ENCODE assay signal across 13 mouse cellular contexts in genomic region chr6:71911686-71912450, GRCm38 (mm10). TPM values are rescaled to one million over a fixed set of nuclear protein-coding genes. Genes with fewer than 3 reads are reported as not detected.
DNase-seq lines count a peak whose midpoint lies in the region; ATAC-seq and TF ChIP-seq lines count a peak whose summit lies in the region.
"Had no signal": no experiment of that assay in that cellular context is flagged by ENCODE, and none has a peak within 500 bp of the region (broad histone marks: within the 10 kb centered on the region; RNA-seq: fewer than 3 reads in every experiment).

No protein-coding gene starts in this region.

- intact Hi-C loops in gastrocnemius, adult 2 months (cut with DNase I), result no loop called here
- intact Hi-C loops in gastrocnemius, postnatal 14 days (cut with DNase I; ENCODE audit: low total_unique reads), result no loop called here

- H3K4me1 ChIP-seq in liver, adult 2 months (ENCODE audit: control insufficient read depth, insufficient read depth, low read length), result peaks cover 18% of the 10 kb centered on the region
- peaks cover 3% of the 10 kb centered on the region for H3K4me1 ChIP-seq in stomach, embryonic 16.5 days (ENCODE audit: control insufficient read depth, insufficient read depth, low read length)
- H3K4me1 ChIP-seq in forebrain, embryonic 14.5 days (ENCODE audit: control insufficient read depth, insufficient read depth, low read length), result peaks cover 3% of the 10 kb centered on the region; the same call in 1 of the 2 replicates

- H3K9ac ChIP-seq in liver, adult 2 months (ENCODE audit: low read depth, low read length), result no peak overlapping the region
- no peak overlapping the region for H3K9ac ChIP-seq in stomach, embryonic 16.5 days (ENCODE audit: low read length)
- H3K9ac ChIP-seq in forebrain, embryonic 14.5 days (ENCODE audit: low read length), result no peak overlapping the region
- H3K9ac ChIP-seq: hindbrain, embryonic 14.5 days; limb, embryonic 15.5 days had no signal

- no peak overlapping the region for H3K4me3 ChIP-seq in gastrocnemius, adult 2 months
- H3K4me3 ChIP-seq in liver, adult 2 months (ENCODE audit: insufficient read depth, low read depth, low read length), result no peak overlapping the region
- H3K4me3 ChIP-seq in stomach, embryonic 16.5 days (replicated peaks; ENCODE audit: low read length), result no peak overlapping the region
- no peak overlapping the region for H3K4me3 ChIP-seq in forebrain, embryonic 14.5 days (ENCODE audit: low read depth, low read length)
- H3K4me3 ChIP-seq: limb, embryonic 15.5 days had no signal

- peak; percentile 29 for DNase-seq in gastrocnemius, adult 2 months
- DNase-seq in gastrocnemius, postnatal 14 days, result no peak
- peak; percentile 70 to 75 for DNase-seq in adrenal gland, postnatal 36 days
- peak; percentile 83 for DNase-seq in liver, adult 2 months (ENCODE audit: extremely low read depth, low read depth, low spot score)
- DNase-seq in layer of hippocampus, postnatal 10 days (ENCODE audit: low spot score in 2 of 2), result no peak
- DNase-seq in T-cell, adult 2 months (ENCODE audit: low spot score), result no peak
- no peak for DNase-seq in forebrain, embryonic 14.5 days (ENCODE audit: low spot score)
- DNase-seq: cerebellum, postnatal 25 days; kidney, adult 18-20 months; right cerebral cortex, postnatal 14 days had no signal

- 19% methylated on average over 5 of the region's 5 CpGs for WGBS in liver, adult 2 months
- 52% methylated on average over 5 of the region's 5 CpGs for WGBS in stomach, embryonic 16.5 days
- WGBS in forebrain, embryonic 14.5 days, result 90% methylated on average over 5 of the region's 5 CpGs

- H3K27me3 ChIP-seq in liver, adult 2 months (ENCODE audit: control insufficient read depth, insufficient read depth, low read length), result no peaks in the 10 kb centered on the region
- H3K27me3 ChIP-seq in stomach, embryonic 16.5 days (ENCODE audit: control insufficient read depth, insufficient read depth, low read length), result no peaks in the 10 kb centered on the region
- no peaks in the 10 kb centered on the region for H3K27me3 ChIP-seq in forebrain, embryonic 14.5 days (replicated peaks; ENCODE audit: control insufficient read depth, insufficient read depth, low read length)
- H3K27me3 ChIP-seq: limb, embryonic 15.5 days had no signal

- H3K36me3 ChIP-seq in liver, adult 2 months (ENCODE audit: control insufficient read depth, insufficient read depth, low read length), result peaks cover 24% of the 10 kb centered on the region
- H3K36me3 ChIP-seq in stomach, embryonic 16.5 days (ENCODE audit: control insufficient read depth, insufficient read depth, low read length), result no peaks in the 10 kb centered on the region
- peaks cover 22% of the 10 kb centered on the region for H3K36me3 ChIP-seq in forebrain, embryonic 14.5 days (ENCODE audit: control insufficient read depth, insufficient read depth, low read length)

- H3K9me3 ChIP-seq in stomach, embryonic 16.5 days (replicated peaks; ENCODE audit: control insufficient read depth, low read length), result no peaks in the 10 kb centered on the region
- H3K9me3 ChIP-seq in forebrain, embryonic 14.5 days (replicated peaks; ENCODE audit: control insufficient read depth, low read length), result no peaks in the 10 kb centered on the region
- H3K9me3 ChIP-seq: limb, embryonic 15.5 days had no signal

- TF ChIP-seq POLR2A in liver, adult 2 months (IDR thresholded peaks at IDR 0.05; ENCODE audit: extremely low read depth, insufficient read depth, low read length), result no peak

- no peak for TF ChIP-seq CTCF in gastrocnemius, adult 2 months (IDR thresholded peaks at IDR 0.05)
- no peak for TF ChIP-seq CTCF in liver, adult 2 months (IDR thresholded peaks at IDR 0.05; ENCODE audit: low read depth, low read length)

- no peak for ATAC-seq in stomach, embryonic 16.5 days (ENCODE audit: insufficient read depth, low FRiP score)
- ATAC-seq in forebrain, embryonic 14.5 days, result no peak

- peaks cover 6% of the 10 kb centered on the region; the same call in 1 of the 2 replicates for H3K79me2 ChIP-seq in liver, adult 2 months (ENCODE audit: control insufficient read depth, insufficient read depth, low read length)

- no peak overlapping the region for H3K4me2 ChIP-seq in stomach, embryonic 16.5 days (ENCODE audit: low read depth, low read length)
- no peak overlapping the region for H3K4me2 ChIP-seq in forebrain, embryonic 14.5 days (ENCODE audit: low read length)
- H3K4me2 ChIP-seq: hindbrain, embryonic 14.5 days; limb, embryonic 15.5 days had no signal

- peak overlapping the region; percentile 73 for H3K27ac ChIP-seq in gastrocnemius, adult 2 months
- H3K27ac ChIP-seq in liver, adult 2 months (replicated peaks; ENCODE audit: insufficient read depth, low read depth, low read length), result peak overlapping the region; percentile 76
- H3K27ac ChIP-seq in stomach, embryonic 16.5 days (ENCODE audit: low read length), result peak overlapping the region; percentile 11; the same call in 1 of the 2 replicates
- no peak overlapping the region for H3K27ac ChIP-seq in forebrain, embryonic 14.5 days (ENCODE audit: low read depth, low read length)
- H3K27ac ChIP-seq: hindbrain, embryonic 14.5 days; limb, embryonic 15.5 days had no signal

RNA-seq across cellular contexts. Expression of gene Polr1a, which starts 3.0 kb away (rescaled TPM):
- total RNA-seq in gastrocnemius, adult 2 months (2021), result 10 to 100 TPM; 40.7 to 41.1 TPM
- 10 to 100 TPM; 31.3 to 35.4 TPM for total RNA-seq in gastrocnemius, postnatal 14 days (2021)
- 10 to 100 TPM; 71.2 to 75.2 TPM for total RNA-seq in adrenal gland, postnatal 36 days (2021)
- total RNA-seq in liver, adult 2 months (2014; rRNA removed), result 9.3 and 15.2 TPM in 2 replicates
- polyA plus RNA-seq in liver, adult 2 months (2012; rRNA removed), result 6.4 and 8.6 TPM in 2 replicates
- 26.4 and 30.4 TPM in 2 replicates for polyA plus RNA-seq in stomach, embryonic 16.5 days (2015; fragmentation: Nextera tagmentation; extraction: Ambion mirVana)
- total RNA-seq in layer of hippocampus, postnatal 10 days (2021), result 10 to 100 TPM; 35.2 to 36.2 TPM
- polyA plus RNA-seq in forebrain, embryonic 14.5 days (2014; fragmentation: Nextera tagmentation; extraction: Ambion mirVana), result 10.4 and 14.3 TPM in 2 replicates

RNA-seq across cellular contexts. Expression of gene Ptcd3, which starts 3.3 kb away (rescaled TPM):
- total RNA-seq in gastrocnemius, adult 2 months (2021), result 10 to 100 TPM; 60.3 to 84.9 TPM
- 10 to 100 TPM; 70.4 to 78.1 TPM for total RNA-seq in gastrocnemius, postnatal 14 days (2021)
- 10 to 100 TPM; 91.6 to 98.1 TPM for total RNA-seq in adrenal gland, postnatal 36 days (2021)
- 48.4 and 58.9 TPM in 2 replicates for total RNA-seq in liver, adult 2 months (2014; rRNA removed)
- 8.1 and 9.1 TPM in 2 replicates for polyA plus RNA-seq in liver, adult 2 months (2012; rRNA removed)
- polyA plus RNA-seq in stomach, embryonic 16.5 days (2015; fragmentation: Nextera tagmentation; extraction: Ambion mirVana), result 88.1 and 90.8 TPM in 2 replicates
- total RNA-seq in layer of hippocampus, postnatal 10 days (2021), result 10 to 100 TPM; 68.8 to 73.8 TPM
- 99.9 and 105 TPM in 2 replicates for polyA plus RNA-seq in forebrain, embryonic 14.5 days (2014; fragmentation: Nextera tagmentation; extraction: Ambion mirVana)

Comparison
In these comparisons a context has a peak if more than half of its experiments do, and no peak if none do; other contexts are left out.
1. DNase-seq: peak in gastrocnemius, adult 2 months (single experiment), adrenal gland, postnatal 36 days (2 of 2) and liver, adult 2 months (single experiment); none in gastrocnemius, postnatal 14 days (single experiment), layer of hippocampus, postnatal 10 days (0 of 2), T-cell, adult 2 months (single experiment) and forebrain, embryonic 14.5 days (single experiment).